8 mouse cellular contexts compared by ENCODE assay signal in genomic region chr5:24424861-24425411, GRCm38 (mm10). TPM values are rescaled to one million over a fixed set of nuclear protein-coding genes. Genes with fewer than 3 reads are reported as not detected.
DNase-seq lines count a peak whose midpoint lies in the region; ATAC-seq lines count a peak whose summit lies in the region.

No protein-coding gene starts in this region.

- no peak for ATAC-seq in hindbrain, embryonic 15.5 days (ENCODE audit: low FRiP score, low read depth)

- peak overlapping the region; percentile 72 for H3K4me2 ChIP-seq in hindbrain, embryonic 15.5 days

- peak overlapping the region; percentile 62 for H3K4me3 ChIP-seq in hindbrain, embryonic 15.5 days

- peaks cover 58% of the 10 kb centered on the region for H3K4me1 ChIP-seq in hindbrain, embryonic 15.5 days (replicated peaks)

- H3K9ac ChIP-seq in hindbrain, embryonic 15.5 days, result peak overlapping the region; percentile 59

- peaks cover under 1% of the 10 kb centered on the region for H3K36me3 ChIP-seq in hindbrain, embryonic 15.5 days

- intact Hi-C loops in left cerebral cortex, postnatal 25 days (cut with DNase I), result no loop called here

- H3K27ac ChIP-seq in hindbrain, embryonic 15.5 days (replicated peaks), result peak overlapping the region; percentile 90

- peaks cover 4% of the 10 kb centered on the region; the same call in 1 of the 2 replicates for H3K27me3 ChIP-seq in hindbrain, embryonic 15.5 days

- no peaks in the 10 kb centered on the region for H3K9me3 ChIP-seq in hindbrain, embryonic 15.5 days

- WGBS in hindbrain, embryonic 15.5 days, result under 1% methylated on average over 38 of the region's 60 CpGs

- peak; percentile 95 for DNase-seq in Muller cell, postnatal 12 days (ENCODE audit: inconsistent ontology term)
- peak; percentile 67 for DNase-seq in cerebellum, adult 8-10 months
- DNase-seq in gastrocnemius, adult 18-20 months (ENCODE audit: low spot score), result peak; percentile 75
- DNase-seq in left cerebral cortex, postnatal 25 days (ENCODE audit: low spot score in 2 of 2), result peak; percentile 72 to 78
- peak; percentile 91 for DNase-seq in mesoderm, embryonic 11.5 days (ENCODE audit: low read depth, low spot score)
- DNase-seq in right cerebral cortex, postnatal 36 days (ENCODE audit: low spot score in 2 of 2), result peak; percentile 61 to 62
- DNase-seq in urinary bladder, postnatal 4 days (ENCODE audit: low spot score in 2 of 2), result peak; percentile 84 to 88

RNA-seq across cellular contexts. Expression of gene Slc4a2, which starts 1.3 kb away (rescaled TPM):
- total RNA-seq in gastrocnemius, adult 18-20 months (2021), result 10 to 100 TPM; 13.9 to 14.3 TPM
- 25.1 and 26.8 TPM in 2 replicates for polyA plus RNA-seq in hindbrain, embryonic 15.5 days (2015; fragmentation: Nextera tagmentation; extraction: Ambion mirVana)
- 10 to 100 TPM; 28.5 to 33.2 TPM for total RNA-seq in left cerebral cortex, postnatal 25 days (2021)

RNA-seq across cellular contexts. Expression of gene Cdk5, which starts 1.6 kb away (rescaled TPM):
- total RNA-seq in gastrocnemius, adult 18-20 months (2021), result 10 to 100 TPM; 10.5 to 11.2 TPM
- polyA plus RNA-seq in hindbrain, embryonic 15.5 days (2015; fragmentation: Nextera tagmentation; extraction: Ambion mirVana), result 115 and 123 TPM in 2 replicates
- 100 to 1,000 TPM; 132 TPM for total RNA-seq in left cerebral cortex, postnatal 25 days (2021)

RNA-seq across cellular contexts. Expression of gene Asic3, which starts 11.7 kb away (rescaled TPM):
- total RNA-seq in gastrocnemius, adult 18-20 months (2021), result under 1 TPM; 0.32 to 0.38 TPM
- 0.88 and 1.4 TPM in 2 replicates for polyA plus RNA-seq in hindbrain, embryonic 15.5 days (2015; fragmentation: Nextera tagmentation; extraction: Ambion mirVana)
- under 1 TPM in 1 of 2 experiments, not detected in 1; 0.73 TPM for total RNA-seq in left cerebral cortex, postnatal 25 days (2021)

RNA-seq across cellular contexts. Expression of gene Fastk, which starts 20.2 kb away (rescaled TPM):
- total RNA-seq in gastrocnemius, adult 18-20 months (2021), result 100 to 1,000 TPM; 183 to 194 TPM
- polyA plus RNA-seq in hindbrain, embryonic 15.5 days (2015; fragmentation: Nextera tagmentation; extraction: Ambion mirVana), result 96.8 and 113 TPM in 2 replicates
- 100 to 1,000 TPM; 130 to 137 TPM for total RNA-seq in left cerebral cortex, postnatal 25 days (2021)

RNA-seq across cellular contexts. Expression of gene Tmub1, which starts 22.7 kb away (rescaled TPM):
- total RNA-seq in gastrocnemius, adult 18-20 months (2021), result 10 to 100 TPM; 17.7 to 23.3 TPM
- 55.1 and 64.2 TPM in 2 replicates for polyA plus RNA-seq in hindbrain, embryonic 15.5 days (2015; fragmentation: Nextera tagmentation; extraction: Ambion mirVana)
- total RNA-seq in left cerebral cortex, postnatal 25 days (2021), result 10 to 100 TPM; 25.9 to 27.3 TPM

Comparison
In these comparisons a context has a peak if more than half of its experiments do, and no peak if none do; other contexts are left out.
1. RNA of gene Cdk5, which starts 1.6 kb away (total RNA-seq): 132 TPM in left cerebral cortex, postnatal 25 days; 10.5 to 11.2 TPM in gastrocnemius, adult 18-20 months; every median in the first group is over 10 times any median in the second.
2. Peak in every context shown above with its lines, with median percentiles within 50 percentile points of each other: DNase-seq.